Mouse (Mus musculus): ENCODE results near the gene Dnajb8. TPM values are rescaled to one million over a fixed set of nuclear protein-coding genes. Genes with fewer than 3 reads are reported as not detected.

The Dnajb8 gene
- polyA plus RNA-seq, 1 experiment from 2014 or later, result not detected

DNA sequence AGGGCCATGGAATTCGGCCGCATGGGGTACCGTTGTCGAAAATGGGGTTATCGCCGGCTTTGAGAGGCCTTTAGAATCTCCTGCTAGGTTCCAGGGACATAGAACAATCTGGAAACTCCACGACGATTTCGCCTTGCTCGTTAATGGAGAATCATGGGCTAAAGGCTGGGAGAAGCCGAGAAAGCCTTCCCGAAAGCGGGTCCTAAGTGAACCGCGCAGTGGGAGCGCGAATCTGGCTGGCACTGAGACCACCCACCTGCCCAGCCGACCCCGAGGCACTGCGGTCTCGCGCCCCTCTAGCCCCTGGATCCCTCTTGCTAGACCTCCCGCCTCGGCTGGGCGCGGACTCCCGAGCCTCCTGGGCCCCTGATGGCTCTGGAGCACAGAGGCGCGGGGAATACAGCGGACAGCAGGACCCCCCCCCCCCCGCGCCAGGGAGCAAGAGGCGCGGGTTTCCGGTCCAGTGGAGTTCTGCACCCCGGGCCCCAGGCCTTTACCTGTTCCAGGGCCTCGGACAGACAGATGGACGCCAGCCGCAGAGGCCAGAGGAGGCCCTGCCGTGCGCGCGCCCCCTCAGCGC is 25.2 kb upstream of the Dnajb8 start:
- DNase-seq (peak; percentile 52), ATAC-seq (ENCODE audit: low FRiP score, low TSS enrichment) (no peak)
- H3K4me2 ChIP-seq (ENCODE audit: low read length), result peak overlapping the region; percentile 61
- peaks cover 47% of the 10 kb centered on the region for H3K4me1 ChIP-seq (ENCODE audit: control insufficient read depth, insufficient read depth, low read length)
- peaks cover 94% of the 10 kb centered on the region for H3K27me3 ChIP-seq (ENCODE audit: control insufficient read depth, insufficient read depth, low read length)
- H3K9ac ChIP-seq (replicated peaks; ENCODE audit: low read length), result peak overlapping the region; percentile 40; the same call in 1 of the 2 replicates
- peak overlapping the region; percentile 42 for H3K4me3 ChIP-seq (replicated peaks; ENCODE audit: low read depth, low read length)
- H3K27ac ChIP-seq (replicated peaks; ENCODE audit: low read depth, low read length), result peak overlapping the region; percentile 38; the same call in 1 of the 2 replicates
- under 1% methylated on average over 41 of the region's 44 CpGs for WGBS
- H3K36me3 ChIP-seq (ENCODE audit: control insufficient read depth, insufficient read depth, low read length), result no peaks in the 10 kb centered on the region
- no peaks in the 10 kb centered on the region for H3K9me3 ChIP-seq (ENCODE audit: control insufficient read depth, low read length)

DNA sequence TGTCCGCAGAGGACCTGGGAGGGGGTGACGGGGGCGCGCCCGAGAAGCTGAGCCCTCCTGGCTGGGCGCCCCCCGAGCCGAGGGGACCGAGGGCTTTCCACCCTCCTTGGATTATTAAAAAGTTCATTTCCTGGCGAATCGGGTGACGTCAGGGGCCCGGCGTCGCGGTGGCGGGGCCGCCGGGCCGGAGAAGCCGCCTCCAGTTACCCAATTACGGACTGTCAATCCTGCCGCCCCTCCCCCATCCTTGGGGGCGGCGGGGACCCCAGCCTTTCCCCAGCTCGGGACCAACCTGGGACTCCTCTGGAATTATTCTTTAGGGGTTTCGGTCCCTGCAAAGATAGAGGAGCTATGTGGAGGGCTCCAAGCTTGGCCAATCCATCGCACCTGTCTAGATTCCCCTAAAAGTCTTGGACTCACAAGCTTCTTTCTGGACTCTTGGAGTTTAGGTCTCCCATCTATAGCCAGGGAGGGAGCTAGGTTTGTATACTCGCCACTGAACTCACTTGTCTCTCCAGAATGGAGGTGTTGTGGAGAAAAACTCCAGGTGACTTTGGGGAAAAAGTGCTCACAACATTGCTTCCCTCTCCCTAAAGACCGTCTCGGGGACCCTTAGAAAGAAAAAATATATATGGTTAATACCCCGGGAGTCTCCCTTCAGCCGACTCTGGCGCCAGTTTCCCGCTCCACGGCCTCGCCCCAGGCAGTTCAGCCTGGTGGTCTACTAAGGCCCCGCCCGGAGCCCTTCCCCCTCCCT is 24.6 kb upstream of the Dnajb8 start:
- WGBS, result 1% methylated on average over 39 of the region's 39 CpGs
- peaks cover 47% of the 10 kb centered on the region for H3K4me1 ChIP-seq (ENCODE audit: control insufficient read depth, insufficient read depth, low read length)
- H3K36me3 ChIP-seq (ENCODE audit: control insufficient read depth, insufficient read depth, low read length), result no peaks in the 10 kb centered on the region
- DNase-seq (peak; percentile 45), ATAC-seq (ENCODE audit: low FRiP score, low TSS enrichment) (no peak)
- peaks cover 94% of the 10 kb centered on the region for H3K27me3 ChIP-seq (ENCODE audit: control insufficient read depth, insufficient read depth, low read length)
- peak overlapping the region; percentile 42 for H3K4me3 ChIP-seq (replicated peaks; ENCODE audit: low read depth, low read length)
- H3K27ac ChIP-seq (replicated peaks; ENCODE audit: low read depth, low read length), result peak overlapping the region; percentile 38; the same call in 1 of the 2 replicates
- peak overlapping the region; percentile 40; the same call in 1 of the 2 replicates for H3K9ac ChIP-seq (replicated peaks; ENCODE audit: low read length)
- H3K9me3 ChIP-seq (ENCODE audit: control insufficient read depth, low read length), result no peaks in the 10 kb centered on the region
- H3K4me2 ChIP-seq (ENCODE audit: low read length), result peak overlapping the region; percentile 61

DNA sequence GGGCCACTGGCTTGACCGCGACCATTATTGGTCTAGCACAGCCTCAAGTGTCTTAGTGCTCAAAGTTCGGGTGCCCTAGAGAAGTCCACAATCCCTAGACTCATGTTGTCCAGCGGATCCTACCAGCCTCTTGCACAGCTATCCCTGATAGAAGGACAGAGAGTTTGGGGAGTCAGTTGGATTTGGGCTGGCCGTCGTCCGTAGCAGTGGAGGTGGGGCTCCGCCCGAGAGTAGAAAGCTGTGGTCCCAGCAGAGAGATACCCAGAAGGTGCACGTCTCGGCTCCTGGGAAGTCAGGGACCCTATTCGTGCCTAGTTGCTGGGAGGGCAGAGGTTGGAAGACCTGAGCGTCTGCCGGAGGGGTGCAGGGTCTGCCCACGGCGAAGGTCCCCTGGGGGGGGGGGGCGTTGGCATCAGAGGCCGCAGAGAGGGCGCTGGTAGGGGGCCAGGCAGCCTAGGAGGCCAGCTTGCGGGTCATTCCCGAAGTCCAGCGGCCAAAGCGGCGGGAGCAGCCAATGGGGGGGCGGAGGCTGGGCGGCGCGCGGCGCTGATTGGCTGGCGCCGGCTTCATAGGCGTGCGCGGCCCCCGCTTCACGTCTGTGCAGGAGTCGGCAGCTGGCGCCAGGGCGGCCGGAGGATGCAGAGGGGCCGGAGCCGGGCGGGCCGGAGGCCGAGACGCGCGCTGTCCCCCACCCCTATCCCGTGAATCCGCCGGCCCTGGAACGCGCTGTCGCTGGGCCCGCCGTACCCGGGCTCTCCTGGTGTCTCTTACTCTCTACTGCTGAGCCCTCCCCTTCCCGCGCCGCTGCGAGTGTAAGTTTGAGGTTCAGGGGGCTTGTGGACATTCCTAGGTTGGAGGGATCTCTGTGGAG is 23.8 kb upstream of the Dnajb8 start:
- peak overlapping the region; percentile 43; the same call in 1 of the 2 replicates for H3K9ac ChIP-seq (replicated peaks; ENCODE audit: low read length)
- ATAC-seq (ENCODE audit: low FRiP score, low TSS enrichment), result peak; percentile 44; the same call in 1 of the 2 replicates
- peak; percentile 81 for DNase-seq
- peaks cover 47% of the 10 kb centered on the region for H3K4me1 ChIP-seq (ENCODE audit: control insufficient read depth, insufficient read depth, low read length)
- peaks cover 88% of the 10 kb centered on the region for H3K27me3 ChIP-seq (ENCODE audit: control insufficient read depth, insufficient read depth, low read length)
- H3K27ac ChIP-seq (replicated peaks; ENCODE audit: low read depth, low read length), result no peak overlapping the region; the same call in 1 of the 2 replicates
- H3K36me3 ChIP-seq (ENCODE audit: control insufficient read depth, insufficient read depth, low read length), result no peaks in the 10 kb centered on the region
- peak overlapping the region; percentile 61 for H3K4me2 ChIP-seq (ENCODE audit: low read length)
- H3K4me3 ChIP-seq (replicated peaks; ENCODE audit: low read depth, low read length), result peak overlapping the region; percentile 42
- 1% methylated on average over 61 of the region's 62 CpGs for WGBS
- no peaks in the 10 kb centered on the region for H3K9me3 ChIP-seq (ENCODE audit: control insufficient read depth, low read length)

DNA sequence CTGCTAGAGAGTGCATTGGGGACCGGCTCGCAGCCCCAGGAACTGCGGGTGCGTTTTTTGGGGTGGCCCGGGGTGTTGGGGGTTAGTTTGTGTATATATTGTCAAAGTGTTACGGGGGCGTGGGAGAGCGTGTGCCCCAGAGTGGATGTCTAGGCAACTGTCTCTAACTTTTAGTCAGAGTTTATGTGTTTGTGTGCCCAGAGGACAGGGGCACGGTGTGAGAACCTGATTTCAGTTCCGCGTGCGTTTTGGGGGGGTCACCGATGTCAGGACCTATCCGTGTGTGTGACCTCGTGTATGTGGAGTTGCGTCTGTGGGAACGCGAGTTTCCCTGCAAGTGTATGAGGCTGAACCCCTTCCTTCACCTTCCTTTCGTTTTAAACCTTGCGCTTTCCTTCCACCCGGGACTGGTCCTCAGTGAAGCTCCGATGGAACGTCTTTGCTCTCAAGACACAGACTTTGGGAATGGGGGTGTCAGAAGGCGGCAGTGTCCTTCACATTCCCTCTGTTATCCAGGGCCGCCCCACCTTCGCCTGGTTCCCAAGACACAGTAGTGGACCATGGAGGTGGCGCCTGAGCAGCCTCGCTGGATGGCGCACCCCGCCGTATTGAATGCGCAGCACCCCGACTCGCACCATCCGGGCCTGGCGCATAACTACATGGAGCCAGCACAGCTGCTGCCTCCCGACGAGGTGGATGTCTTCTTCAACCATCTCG is 22.9 kb upstream of the Dnajb8 start:
- peaks cover 90% of the 10 kb centered on the region for H3K27me3 ChIP-seq (ENCODE audit: control insufficient read depth, insufficient read depth, low read length)
- no peak overlapping the region for H3K27ac ChIP-seq (replicated peaks; ENCODE audit: low read depth, low read length)
- 1% methylated on average over 39 of the region's 39 CpGs for WGBS
- no peaks in the 10 kb centered on the region for H3K36me3 ChIP-seq (ENCODE audit: control insufficient read depth, insufficient read depth, low read length)
- H3K4me3 ChIP-seq (replicated peaks; ENCODE audit: low read depth, low read length), result peak overlapping the region; percentile 42
- ATAC-seq (ENCODE audit: low FRiP score, low TSS enrichment) (no peak), DNase-seq (peak; percentile 49)
- H3K4me1 ChIP-seq (ENCODE audit: control insufficient read depth, insufficient read depth, low read length), result peaks cover 40% of the 10 kb centered on the region
- H3K9me3 ChIP-seq (ENCODE audit: control insufficient read depth, low read length), result no peaks in the 10 kb centered on the region
- peak overlapping the region; percentile 61 for H3K4me2 ChIP-seq (ENCODE audit: low read length)
- H3K9ac ChIP-seq (replicated peaks; ENCODE audit: low read length), result peak overlapping the region; percentile 43; the same call in 1 of the 2 replicates

DNA sequence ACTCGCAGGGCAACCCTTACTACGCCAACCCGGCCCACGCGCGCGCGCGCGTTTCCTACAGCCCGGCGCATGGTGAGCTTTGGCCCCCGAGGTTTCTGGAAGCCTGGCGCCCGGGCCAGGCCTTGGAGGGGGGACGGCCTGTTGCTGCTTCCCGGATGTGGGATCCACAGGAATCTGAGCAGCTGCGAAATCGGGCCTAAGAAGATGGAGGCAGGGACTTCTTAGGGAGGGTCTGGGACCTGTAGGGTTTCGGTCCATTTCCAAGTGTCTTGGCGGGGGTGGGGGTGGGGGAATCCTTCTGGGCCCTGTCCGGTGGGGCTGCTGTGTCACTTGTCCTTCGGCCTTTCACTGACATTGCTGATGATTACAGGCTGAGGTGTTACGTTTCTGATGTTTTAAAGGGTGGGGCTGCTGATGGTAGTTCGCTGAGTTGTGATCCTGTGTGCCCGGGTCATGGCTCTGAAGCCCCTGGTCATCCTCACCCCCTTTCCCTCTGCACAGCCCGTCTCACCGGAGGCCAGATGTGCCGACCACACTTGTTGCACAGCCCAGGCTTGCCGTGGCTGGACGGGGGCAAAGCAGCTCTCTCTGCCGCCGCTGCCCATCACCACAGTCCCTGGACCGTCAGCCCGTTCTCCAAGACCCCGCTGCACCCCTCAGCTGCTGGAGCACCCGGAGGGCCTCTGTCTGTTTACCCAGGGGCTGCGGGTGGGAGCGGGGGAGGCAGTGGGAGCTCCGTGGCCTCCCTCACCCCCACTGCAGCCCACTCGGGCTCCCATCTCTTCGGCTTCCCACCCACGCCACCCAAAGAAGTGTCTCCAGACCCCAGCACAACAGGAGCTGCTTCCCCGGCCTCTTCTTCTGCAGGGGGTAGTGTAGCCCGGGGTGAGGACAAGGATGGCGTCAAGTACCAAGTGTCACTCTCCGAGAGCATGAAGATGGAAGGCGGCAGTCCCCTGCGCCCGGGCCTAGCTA is 22.1 kb upstream of the Dnajb8 start:
- H3K4me3 ChIP-seq (replicated peaks; ENCODE audit: low read depth, low read length), result peak overlapping the region; percentile 42
- no peak for DNase-seq
- H3K9ac ChIP-seq (replicated peaks; ENCODE audit: low read length), result 0 out of 2 replicates have a peak overlapping the region, but pooled peaks have one; percentile 1

DNA sequence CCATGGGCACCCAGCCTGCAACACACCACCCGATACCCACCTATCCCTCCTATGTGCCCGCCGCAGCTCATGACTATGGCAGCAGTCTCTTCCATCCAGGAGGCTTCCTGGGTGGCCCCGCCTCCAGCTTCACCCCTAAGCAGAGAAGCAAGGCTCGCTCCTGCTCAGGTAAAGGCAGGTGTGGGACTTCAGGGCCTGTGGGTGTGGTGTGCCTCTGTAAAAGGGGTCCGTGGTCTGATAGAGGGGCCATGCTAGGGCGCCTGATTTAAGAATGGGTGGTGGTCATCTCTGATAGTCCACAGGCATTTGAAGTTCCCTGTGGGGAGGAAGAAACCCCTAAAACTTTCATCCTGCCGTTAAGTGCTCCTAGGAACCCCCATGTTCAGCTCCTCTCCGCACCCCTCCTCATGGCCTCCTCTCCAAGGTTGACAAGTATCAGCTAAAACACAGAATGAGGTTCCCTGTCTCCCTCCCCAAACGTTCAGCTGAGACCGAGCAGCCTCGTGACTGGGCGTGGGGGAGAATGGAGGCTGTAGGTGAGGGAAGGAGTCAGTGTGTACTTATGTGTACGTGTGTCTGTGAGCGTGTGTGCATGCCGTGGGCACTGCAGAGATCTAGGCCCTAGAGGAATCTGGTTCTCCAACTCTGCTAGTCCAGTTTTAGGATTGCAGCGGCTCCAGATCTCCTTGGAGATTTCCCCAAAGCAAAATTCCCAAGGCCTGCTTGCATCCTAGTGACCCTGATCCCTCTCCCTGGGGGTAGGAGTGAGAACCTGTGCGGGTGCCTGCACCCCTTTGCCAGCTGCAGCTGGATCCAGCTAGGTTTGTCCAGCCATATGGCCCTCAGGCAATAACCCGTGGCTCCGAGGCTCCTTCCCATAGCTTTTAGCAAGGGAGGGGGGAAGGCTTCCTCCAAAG is 21.1 kb upstream of the Dnajb8 start:
- ATAC-seq (ENCODE audit: low FRiP score, low TSS enrichment) (no peak), DNase-seq (peak; percentile 12)
- peaks cover 44% of the 10 kb centered on the region for H3K4me1 ChIP-seq (ENCODE audit: control insufficient read depth, insufficient read depth, low read length)
- peaks cover 91% of the 10 kb centered on the region for H3K27me3 ChIP-seq (ENCODE audit: control insufficient read depth, insufficient read depth, low read length)
- peak overlapping the region; percentile 42; the same call in 1 of the 2 replicates for H3K4me3 ChIP-seq (replicated peaks; ENCODE audit: low read depth, low read length)
- no peaks in the 10 kb centered on the region for H3K36me3 ChIP-seq (ENCODE audit: control insufficient read depth, insufficient read depth, low read length)
- H3K27ac ChIP-seq (replicated peaks; ENCODE audit: low read depth, low read length), result no peak overlapping the region
- H3K9ac ChIP-seq (replicated peaks; ENCODE audit: low read length), result no peak overlapping the region
- no peaks in the 10 kb centered on the region for H3K9me3 ChIP-seq (ENCODE audit: control insufficient read depth, low read length)
- WGBS, result 4% methylated on average over 20 of the region's 20 CpGs
- peak overlapping the region; percentile 61 for H3K4me2 ChIP-seq (ENCODE audit: low read length)

More for the DNA sequence above, 22.1 kb upstream of the Dnajb8 start:
- peaks cover 44% of the 10 kb centered on the region for H3K4me1 ChIP-seq (ENCODE audit: control insufficient read depth, insufficient read depth, low read length)
- peaks cover 92% of the 10 kb centered on the region for H3K27me3 ChIP-seq (ENCODE audit: control insufficient read depth, insufficient read depth, low read length)
- no peak overlapping the region for H3K27ac ChIP-seq (replicated peaks; ENCODE audit: low read depth, low read length)
- peak overlapping the region; percentile 61 for H3K4me2 ChIP-seq (ENCODE audit: low read length)
- 2% methylated on average over 50 of the region's 50 CpGs for WGBS
- no peaks in the 10 kb centered on the region for H3K9me3 ChIP-seq (ENCODE audit: control insufficient read depth, low read length)
- ATAC-seq (ENCODE audit: low FRiP score, low TSS enrichment), result no peak
- no peaks in the 10 kb centered on the region for H3K36me3 ChIP-seq (ENCODE audit: control insufficient read depth, insufficient read depth, low read length)

Measured in midbrain, embryonic 14.5 days (tissue).